Mouse (Mus musculus) right cerebral cortex, postnatal 14 days (tissue): ENCODE measurements around the gene Gstt4.
"Not testable (repeated sequence)": the region's sequence is repeated elsewhere in the genome, so short reads cannot be mapped to it uniquely, and the experiment has no call there.

Experiments
- DNase-seq: peaks from one replicate; pipeline ENCODE4 v3.0.0; 2022

Gstt4 gene

DNA sequence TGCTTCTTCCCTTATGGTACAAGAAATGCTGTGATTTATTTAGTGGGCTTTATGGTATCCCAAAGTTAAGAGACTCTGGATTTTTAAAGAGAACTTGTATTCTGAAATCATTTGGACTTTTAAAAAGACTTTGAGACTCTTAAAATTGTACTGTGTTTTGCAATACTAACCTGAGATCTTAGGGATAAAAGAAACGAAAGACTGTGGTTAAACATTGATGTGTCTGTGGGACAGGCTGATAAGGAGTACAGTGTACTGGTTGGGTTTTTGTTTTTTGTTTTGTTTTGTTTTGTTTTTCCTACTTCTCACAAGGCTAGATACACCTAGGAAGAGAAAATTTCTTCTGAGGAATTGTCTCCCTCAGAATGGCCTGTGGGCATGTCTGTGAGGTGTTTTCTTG, 36.9 kb downstream of the Gstt4 start:
- no peak for DNase-seq

DNA sequence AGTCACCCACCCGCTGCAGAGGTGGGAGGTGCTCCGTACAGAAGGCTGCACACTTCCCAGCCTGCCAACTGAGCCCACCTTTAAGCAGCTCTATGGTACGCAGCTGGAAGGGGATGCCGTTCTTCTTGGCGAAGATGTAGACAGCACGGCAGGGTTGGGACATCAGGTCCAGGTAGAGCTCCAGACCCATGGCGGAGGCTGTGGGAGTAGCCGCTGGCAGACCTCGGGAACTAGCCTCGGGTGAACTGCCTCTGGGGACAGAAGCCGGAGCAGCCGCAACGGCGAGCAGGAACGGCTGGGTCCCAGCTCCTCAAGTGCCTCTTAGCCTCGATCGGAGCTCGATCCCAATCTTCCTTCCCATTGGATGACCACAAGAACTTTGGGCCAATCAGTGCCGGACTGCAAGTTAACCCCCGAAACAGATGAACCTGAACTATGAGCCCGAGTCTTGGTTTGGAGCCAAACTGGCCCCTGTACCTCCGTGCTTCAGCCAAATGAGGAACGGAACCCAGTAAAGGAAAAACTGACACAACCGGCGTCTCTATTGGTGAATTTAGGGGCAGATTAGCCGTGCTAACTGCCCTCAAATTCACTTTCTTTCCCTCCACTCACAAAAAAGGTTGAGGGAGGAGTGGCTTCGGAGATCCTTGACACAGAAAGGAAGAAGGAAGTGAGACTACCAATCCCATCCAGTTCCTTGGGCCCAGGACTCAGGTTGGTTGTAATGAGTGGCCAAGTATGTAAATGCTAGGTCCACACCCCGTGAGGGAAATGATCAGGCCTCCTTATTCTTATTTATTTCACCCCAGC, 41.4 kb downstream of the Gstt4 start, which contains the start of the genes Gm20441 and Gstt3:
TSS of gene Gm20441 (minus strand) at position 186 of the 810 bp plus-strand sequence.
TSS of gene Gstt3 (minus strand) at position 646 of the 810 bp plus-strand sequence.
- no peak for DNase-seq

DNA sequence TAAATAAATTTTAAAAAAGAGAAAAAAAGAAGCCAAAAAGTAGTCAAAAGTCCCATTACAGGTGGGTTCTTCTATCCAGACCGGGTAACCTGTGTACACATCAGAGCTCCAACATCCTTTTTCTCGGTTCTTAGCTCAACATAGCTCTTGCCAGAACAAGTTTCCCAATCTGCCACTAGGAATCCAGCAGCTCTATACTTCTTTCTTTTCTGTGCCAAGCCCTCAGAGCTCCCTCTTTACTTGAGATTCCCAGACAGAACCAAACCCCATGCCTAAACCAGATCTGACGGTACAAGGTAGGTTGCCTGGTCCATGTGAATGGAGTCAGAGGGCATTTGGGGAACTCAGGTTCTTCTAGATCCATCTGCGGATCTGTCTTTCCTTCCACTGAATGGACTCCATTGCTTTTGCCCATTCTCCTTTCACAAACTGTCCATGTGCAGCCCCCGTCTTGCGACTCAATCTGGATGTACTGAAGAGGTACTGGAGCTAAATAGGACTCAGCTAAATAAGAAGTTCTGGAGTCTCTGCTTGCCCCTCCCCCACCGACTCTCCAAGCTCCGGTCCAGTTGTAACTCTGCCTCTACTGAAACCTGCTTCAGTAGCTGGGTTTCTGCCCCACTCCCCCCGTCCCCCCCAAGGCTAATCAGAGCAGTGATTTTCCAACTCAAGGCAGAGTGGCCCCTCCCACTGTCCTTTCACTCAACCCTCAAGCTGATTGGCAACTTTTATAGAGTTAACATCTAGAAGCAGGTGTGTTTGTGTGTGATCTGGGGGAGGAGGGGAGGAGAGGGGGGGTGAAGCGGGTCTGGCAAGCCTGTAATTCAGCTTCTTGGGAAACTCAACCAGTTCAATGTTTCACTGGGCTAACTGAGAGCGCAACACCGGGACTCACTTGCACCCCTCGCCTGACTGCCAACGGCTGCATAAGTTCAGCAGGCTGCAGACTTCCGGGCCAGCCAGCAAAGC, 42.9 kb downstream of the Gstt4 start:
- DNase-seq = no peak

- no peak for DNase-seq
Observed at GRCm38 (mm10) chr10:75777885-75778284, 44.5 kb downstream of the Gstt4 start.

DNA sequence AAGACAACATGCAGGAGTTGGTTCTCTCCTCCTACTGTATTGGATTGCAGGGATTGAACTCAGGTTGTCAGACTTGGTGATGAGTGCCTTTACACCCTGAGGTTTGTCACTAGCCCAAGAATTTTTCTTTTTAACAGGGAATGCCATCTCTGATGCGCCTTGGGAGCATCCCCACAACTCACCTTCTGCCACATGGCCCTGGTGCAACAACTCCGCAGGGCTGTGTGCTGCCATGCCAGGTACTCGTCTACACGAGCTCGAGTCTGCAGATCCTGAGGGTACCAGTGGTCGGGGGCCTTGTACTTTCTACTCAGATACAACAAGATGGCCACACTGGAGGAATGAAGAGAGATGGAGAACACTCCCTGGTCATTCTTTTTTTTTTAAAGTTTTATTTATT, 45.8 kb downstream of the Gstt4 start:
- no peak for DNase-seq

DNA sequence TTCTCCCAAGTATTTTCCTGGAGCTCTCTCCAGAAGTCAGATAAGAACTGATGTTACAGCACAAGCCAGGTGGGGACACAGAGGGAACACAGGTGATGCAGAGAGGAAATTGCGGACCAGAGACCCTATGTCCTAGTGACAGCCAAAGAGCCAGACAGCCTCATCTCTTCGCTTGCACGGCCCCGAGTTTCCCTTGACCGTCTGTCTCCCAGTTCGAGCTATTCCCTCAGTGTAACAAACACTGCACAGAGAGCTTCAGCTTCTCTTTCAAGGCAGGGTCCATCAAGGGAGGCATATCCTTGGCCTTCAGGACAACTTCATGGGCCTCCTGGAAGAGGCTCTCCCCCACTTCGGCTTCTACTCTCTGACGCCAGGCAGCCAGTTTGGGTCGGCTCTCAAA, 47.8 kb downstream of the Gstt4 start:
- no peak for DNase-seq

GRCm38 (mm10) chr10:75774102-75774501, 48.2 kb downstream of the Gstt4 start:
- DNase-seq = no peak

DNA sequence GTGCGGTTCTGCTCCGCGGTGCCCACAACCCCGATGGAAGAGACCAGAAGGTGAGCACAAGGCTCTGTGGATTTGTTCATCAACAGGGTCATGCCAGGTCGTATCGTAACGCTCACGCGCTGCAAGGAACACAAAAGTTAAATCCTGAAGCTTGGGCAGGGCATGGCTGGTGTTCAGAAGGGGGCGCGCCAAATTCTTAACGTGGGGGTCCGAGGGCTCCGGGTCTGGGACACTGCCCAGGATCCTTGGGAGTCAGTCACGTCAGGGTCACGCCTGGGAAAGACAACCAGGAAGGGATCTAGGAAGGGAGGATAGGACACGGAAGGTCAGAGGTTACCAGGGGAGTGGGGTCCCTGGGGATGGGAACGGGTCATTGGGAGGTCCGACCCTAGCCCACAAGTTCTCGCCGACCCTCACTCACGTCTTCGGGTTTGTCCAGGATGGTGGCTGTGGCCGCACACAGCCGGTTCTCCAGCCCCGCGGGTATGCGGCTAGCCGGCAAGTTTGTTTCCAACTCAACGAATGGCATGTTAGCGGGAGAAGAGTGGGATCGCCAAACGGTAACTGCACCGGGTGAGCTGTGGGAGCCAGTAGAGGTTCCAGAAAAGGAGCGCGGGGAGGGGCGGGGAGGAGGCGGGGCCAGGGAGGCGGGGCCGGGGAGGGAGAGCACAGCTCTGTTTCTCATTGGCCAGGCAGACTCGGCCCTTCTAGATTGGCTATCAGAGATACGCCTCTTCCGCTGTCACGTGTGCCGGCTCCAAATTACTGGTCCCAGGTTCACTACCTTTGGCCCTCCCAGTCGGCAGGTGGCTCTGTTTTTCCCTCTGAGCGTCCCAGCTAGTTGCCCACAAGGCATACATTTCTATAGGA, 49.3 kb downstream of the Gstt4 start, which contains the start of gene Ddt:
TSS of gene Ddt (minus strand) at position 620 of the 870 bp plus-strand sequence.
- DNase-seq = peak; percentile 89

DNA sequence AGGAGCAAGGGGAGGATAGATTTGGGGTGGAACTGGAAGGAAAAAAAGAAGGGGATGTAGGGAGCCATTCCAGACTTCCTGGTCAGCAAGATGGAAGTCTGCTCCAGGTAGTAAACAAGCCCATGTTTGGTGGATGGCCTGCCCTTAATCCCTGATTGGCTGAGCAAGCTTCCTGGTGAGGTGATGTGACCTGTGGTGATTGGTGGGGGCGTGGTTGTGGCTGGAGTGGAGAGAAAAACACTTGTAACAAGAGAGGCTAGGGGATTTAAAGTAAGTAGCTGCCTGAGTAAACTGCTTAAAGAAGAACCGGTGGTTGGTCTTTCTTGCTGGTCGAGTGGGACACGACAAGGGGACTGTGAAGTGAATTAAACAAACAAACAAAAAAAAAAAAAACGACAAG, 54.6 kb downstream of the Gstt4 start:
- DNase-seq = not testable (repeated sequence)

DNA sequence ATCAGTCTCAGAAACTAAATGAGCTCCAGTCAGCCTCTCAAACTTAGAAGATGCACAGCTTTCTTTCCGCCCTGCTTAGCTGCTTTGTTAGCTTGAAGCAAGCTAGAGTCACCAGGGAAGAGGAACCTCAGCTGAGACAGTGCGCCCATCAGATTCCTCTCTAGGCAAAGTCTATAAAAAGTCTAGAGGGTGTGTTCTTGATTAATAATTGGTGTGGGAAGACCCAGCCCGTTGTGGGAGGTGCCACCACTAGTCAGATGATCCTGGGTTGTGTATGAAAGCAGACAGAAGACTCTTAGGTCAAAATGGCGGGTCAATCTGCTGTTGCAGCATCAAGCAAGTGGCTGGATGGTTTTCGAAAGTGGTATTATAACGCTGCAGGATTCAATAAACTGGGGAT, 55.5 kb downstream of the Gstt4 start:
- no peak for DNase-seq
